Mouse (Mus musculus) frontal cortex, postnatal 10 days (tissue): ENCODE data around the gene Aph1c.
"Not testable (repeated sequence)": the region's sequence is repeated elsewhere in the genome, so short reads cannot be mapped to it uniquely, and the experiment has no call there.

Experiments
- DNase-seq, 2 experiments: peaks; one replicate each; pipeline ENCODE4 v3.0.0; 2022; ENCODE audit warnings: low spot score in 2 of 2, mixed read lengths in 1 of 2

The Aph1c gene

GRCm38 (mm10) chr9:66834318-66835096 is at the start of gene Aph1c:
TSS of gene Aph1c (minus strand) at chr9:66834726.
- peak; percentile 98 for DNase-seq

GRCm38 (mm10) chr9:66883500-66883899 is 49.0 kb upstream of the Aph1c start:
- no peak for DNase-seq

GRCm38 (mm10) chr9:66882406-66882821 is 47.9 kb upstream of the Aph1c start:
- no peak for DNase-seq

- no peak for DNase-seq
Observed at GRCm38 (mm10) chr9:66881858-66882257, 47.3 kb upstream of the Aph1c start.

GRCm38 (mm10) chr9:66880752-66881151 is 46.2 kb upstream of the Aph1c start:
- no peak for DNase-seq

- DNase-seq, result no peak
Observed at GRCm38 (mm10) chr9:66879486-66879885, 45.0 kb upstream of the Aph1c start.

- DNase-seq, result no peak
Observed at GRCm38 (mm10) chr9:66878899-66879298, 44.4 kb upstream of the Aph1c start.

GRCm38 (mm10) chr9:66876577-66876976 is 42.1 kb upstream of the Aph1c start:
- no peak for DNase-seq

- no peak for DNase-seq
Observed at GRCm38 (mm10) chr9:66874297-66874696, 39.8 kb upstream of the Aph1c start.

DNA sequence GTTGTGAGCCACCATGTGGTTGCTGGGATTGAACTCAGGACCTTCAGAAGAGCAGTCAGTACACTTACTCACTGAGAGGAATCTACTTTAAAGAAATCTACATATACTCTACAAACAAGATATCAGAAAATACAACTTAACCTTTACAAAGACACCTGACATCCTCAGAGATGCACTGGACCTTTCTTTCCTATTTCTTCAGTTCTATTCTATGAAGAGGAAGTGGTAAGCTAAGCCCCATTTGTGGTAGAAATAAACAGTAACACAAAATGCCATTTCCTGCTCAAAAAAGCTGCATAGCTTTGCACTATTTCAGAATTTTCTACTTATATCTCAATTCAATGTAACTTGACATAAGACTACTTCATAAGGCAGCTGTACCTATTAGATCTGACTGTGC is 39.0 kb upstream of the Aph1c start:
- DNase-seq, result no peak

DNA sequence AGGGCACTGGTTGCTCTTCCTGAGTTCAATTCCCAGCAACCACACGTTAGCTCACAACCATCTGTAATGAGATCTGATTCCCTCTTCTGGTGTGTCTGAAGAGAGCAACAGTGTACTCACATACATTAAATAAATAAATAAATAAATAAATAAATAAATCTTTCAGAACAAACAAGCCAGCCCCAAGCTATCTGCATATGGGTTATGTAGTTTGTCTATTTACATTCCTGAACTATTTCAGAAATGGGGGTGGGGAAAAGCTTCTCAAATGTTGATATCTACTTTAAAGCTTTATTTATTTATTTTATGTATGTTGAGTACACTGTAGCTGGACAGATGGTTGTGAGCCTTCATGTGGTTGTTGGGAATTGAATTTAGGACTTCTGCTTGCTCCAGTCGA is 38.5 kb upstream of the Aph1c start:
- not testable (repeated sequence) for DNase-seq

DNA sequence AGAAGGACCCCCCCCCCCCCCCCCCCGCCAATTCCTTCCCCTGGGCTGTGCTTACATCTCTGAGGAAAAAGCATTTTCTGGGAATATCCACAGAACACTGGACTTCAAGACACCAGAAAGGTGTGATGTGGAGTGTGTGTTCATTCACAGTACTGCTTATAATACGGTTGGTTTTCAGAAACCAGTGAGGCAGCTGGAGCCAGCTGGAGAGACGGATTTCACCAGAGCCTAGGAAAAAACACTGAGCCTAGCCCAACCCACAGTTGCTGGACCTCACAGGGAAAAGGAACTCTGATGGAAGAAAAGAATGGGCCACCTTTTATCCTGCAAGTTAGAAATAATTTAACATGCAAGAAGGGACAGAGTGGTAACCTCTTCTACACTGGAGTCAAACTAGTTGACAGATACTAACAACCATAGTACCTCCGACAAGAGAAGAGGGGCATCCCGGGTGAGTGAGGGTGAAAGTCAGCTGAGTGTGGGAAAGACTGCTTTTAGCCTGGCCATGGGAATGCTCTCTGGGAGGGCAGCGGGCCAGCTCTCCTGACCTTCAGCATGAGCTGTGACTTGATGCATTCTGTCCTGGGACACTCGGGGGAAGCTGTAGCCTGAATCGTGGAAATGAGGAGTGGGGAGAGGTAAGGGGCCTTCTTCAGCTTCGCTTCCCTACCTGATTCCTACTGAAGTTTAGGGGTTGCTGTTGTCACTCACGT is 37.6 kb upstream of the Aph1c start:
- no peak for DNase-seq

- DNase-seq, result no peak
Observed at GRCm38 (mm10) chr9:66864708-66865107, 30.2 kb upstream of the Aph1c start.

DNA sequence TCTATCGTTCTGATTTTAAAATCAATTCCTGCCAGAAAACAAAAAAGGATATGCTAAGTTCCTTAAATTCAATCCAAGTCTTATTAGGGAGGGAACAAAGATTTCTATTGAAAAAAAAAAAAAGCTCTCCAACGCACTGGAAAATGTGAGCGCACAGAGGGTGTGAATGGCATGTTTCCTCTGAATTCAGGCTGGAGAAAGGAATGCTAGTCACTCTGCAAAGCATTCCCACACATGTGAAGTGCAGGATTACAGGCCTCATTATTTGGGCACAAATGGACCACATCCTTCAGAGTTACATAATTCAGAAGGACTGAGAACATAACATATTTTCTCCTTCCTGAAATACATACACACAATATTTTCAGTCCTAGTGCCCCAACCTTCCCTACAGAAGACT is 28.9 kb upstream of the Aph1c start:
- no peak for DNase-seq

DNA sequence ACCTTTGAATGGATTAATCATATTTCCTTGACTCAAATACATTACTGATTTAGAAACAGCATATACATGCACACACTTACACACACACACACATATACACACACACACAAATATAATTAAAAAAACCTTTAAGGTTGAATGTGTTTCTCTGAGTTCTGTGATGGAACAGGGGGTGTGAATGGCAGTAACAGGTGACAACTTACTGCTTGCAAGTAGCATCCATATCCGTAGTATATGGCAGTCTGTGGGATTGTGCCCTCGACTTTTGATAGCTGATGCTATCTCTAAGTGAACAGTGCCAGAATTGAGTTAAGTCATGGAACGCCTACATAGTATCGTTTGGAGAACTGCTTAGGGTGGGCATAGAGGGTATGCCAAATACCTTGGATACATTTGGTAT is 27.7 kb upstream of the Aph1c start:
- no peak for DNase-seq

DNA sequence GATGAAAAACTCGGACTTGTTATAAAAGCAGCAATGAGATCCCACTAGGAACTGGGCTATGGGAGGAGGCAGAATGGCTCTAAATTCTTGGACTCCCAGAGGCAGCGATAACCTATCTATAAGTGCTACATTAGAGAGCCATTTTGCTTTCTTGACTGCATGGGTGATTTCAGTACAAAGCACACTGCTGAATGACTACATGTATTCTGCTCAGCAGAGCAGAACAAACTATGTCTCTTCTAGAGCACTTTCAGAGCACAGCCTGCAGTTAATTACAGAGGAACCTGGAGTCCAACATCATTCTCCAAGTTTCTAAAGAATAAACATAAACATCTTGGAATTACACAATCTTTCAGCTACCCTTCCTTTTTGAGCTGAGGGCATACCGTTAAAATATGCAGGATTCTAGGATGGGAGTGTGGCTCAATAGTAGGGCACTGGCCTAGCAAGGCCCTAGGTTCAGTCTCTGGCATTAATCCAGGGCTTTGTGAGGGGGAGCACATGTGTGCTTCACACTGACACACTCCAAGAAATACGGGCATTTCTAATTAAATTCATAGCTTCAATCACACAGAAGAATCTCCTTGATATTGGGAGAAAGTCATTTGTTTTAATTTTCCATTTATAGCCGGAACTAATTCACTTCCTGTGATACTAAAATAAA is 26.7 kb upstream of the Aph1c start:
- no peak for DNase-seq

- DNase-seq, result no peak
Observed at GRCm38 (mm10) chr9:66859523-66859922, 25.0 kb upstream of the Aph1c start.

DNA sequence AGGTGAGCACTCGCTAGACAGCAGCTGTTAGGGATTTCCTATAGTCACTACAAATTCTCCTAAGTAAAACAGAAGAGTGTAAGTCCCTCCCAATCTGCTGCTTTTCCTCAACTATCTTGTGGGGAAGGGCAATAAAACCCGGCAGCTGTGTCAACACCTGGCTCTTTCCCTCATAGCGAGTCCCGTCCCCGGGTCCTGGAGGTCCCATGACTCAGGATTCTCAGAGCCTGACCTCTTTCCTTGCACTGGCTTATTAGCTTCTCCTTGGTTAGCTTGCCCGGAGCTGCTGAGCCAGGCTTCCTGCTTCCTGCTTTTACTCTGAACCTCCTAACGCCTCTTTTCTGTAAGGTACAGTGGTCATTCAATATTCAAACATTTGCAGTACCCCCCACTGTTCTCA is 21.3 kb upstream of the Aph1c start:
- no peak for DNase-seq

DNA sequence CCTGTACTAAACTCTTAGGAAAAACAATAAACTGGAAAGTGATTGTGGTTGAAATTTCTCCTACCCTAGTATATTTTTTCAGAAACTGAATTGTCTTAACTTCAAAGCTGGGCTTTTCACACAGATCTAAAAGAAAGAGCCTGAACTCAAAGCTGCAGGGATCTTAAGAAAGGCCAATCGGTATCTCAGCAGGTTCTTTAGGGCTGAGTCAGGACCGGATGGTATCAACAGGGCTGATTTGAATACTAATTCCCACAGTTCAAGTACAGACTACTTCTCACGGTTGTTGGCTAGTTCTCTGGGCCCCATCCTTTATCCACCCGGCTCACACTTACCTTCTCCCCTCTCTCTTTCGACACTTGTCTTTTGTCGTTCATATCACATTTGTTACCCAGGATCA is 18.1 kb upstream of the Aph1c start:
- DNase-seq, result no peak

GRCm38 (mm10) chr9:66850966-66851365 is 16.4 kb upstream of the Aph1c start:
- no peak for DNase-seq

DNA sequence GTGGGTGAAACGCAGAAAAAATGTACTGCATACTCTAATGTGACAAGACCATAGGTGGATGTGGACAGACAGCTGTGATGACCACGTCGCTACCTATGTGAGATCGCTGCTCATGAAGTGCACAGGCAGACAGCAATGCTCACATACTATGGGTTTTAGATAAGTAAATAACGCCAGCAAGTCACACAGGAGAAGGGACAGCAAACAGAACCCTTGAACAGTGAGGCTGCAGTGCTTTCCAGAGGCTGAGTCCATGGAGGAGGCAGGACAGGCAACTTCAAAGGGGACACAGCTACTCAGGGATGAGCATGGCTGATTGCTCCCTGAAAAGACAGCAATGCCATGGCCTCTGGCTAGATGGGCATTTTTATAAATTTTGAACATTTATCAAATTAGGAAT is 12.3 kb upstream of the Aph1c start:
- DNase-seq, result no peak

DNA sequence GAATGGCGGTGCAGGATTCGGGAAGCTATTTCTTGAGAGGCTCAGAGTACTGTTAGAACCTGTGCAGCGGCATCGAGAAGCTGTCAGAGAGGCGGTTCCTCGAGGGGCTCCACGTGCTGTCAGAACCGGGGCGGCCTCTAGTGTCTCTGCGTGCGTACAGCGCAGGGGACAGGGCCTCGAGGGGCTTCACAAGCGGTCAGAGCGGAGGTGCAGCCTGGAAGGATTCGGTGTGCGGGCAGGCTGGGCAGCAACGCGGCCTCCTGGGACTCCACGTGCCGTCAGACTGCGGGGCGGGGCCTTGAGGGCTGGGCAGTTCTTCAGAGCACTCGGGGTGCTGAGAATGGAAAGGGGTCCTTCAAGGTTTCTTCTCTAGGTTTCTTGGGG is 563 bp upstream of the Aph1c start:
- no peak for DNase-seq

- no peak for DNase-seq
Observed at GRCm38 (mm10) chr9:66833851-66834250, 675 bp downstream of the Aph1c start.
